Mouse (Mus musculus): ENCODE measurements around the gene Mthfsd. TPM values are rescaled to one million over a fixed set of nuclear protein-coding genes. Genes with fewer than 3 reads are reported as not detected.

The Mthfsd gene
- polyA plus RNA-seq, 1 experiment from 2014 or later: 62.9 TPM

GRCm38 (mm10) chr8:121118634-121119420 is 10.6 kb upstream of the Mthfsd start:
- Histone ChIP-seq H3K9ac (ENCODE audit: low read length) (no peak overlapping the region), H3K27me3 (replicated peaks; ENCODE audit: control insufficient read depth, insufficient read depth, low read length) (peaks cover 98% of the 10 kb centered on the region)
- no peak for ATAC-seq (replicated peaks; ENCODE audit: low FRiP score, low TSS enrichment, low read depth)

GRCm38 (mm10) chr8:121117906-121118305 is 9.7 kb upstream of the Mthfsd start:
- DNase-seq (ENCODE audit: low spot score) (peak; percentile 72), ATAC-seq (replicated peaks; ENCODE audit: low FRiP score, low TSS enrichment, low read depth) (no peak)
- H3K9me3 ChIP-seq (ENCODE audit: control insufficient read depth, low read length): peaks cover 5% of the 10 kb centered on the region; the same call in 1 of the 2 replicates
- no peaks in the 10 kb centered on the region for H3K36me3 ChIP-seq (ENCODE audit: control insufficient read depth, insufficient read depth, low read length)
- no peak overlapping the region for H3K9ac ChIP-seq (ENCODE audit: low read length)
- 1% methylated on average over 28 of the region's 28 CpGs for WGBS
- H3K4me2 ChIP-seq (ENCODE audit: low read length): peak overlapping the region; percentile 91
- no peak overlapping the region for H3K27ac ChIP-seq (ENCODE audit: low read depth)
- H3K4me3 ChIP-seq (ENCODE audit: low read depth, low read length): peak overlapping the region; percentile 46
- H3K4me1 ChIP-seq (replicated peaks; ENCODE audit: control insufficient read depth, insufficient read depth, low read length): peaks cover 15% of the 10 kb centered on the region
- peaks cover 93% of the 10 kb centered on the region for H3K27me3 ChIP-seq (replicated peaks; ENCODE audit: control insufficient read depth, insufficient read depth, low read length)

More at GRCm38 (mm10) chr8:121118634-121119420, 10.6 kb upstream of the Mthfsd start:
- Histone ChIP-seq H3K27ac (ENCODE audit: low read depth) (no peak overlapping the region), H3K4me3 (ENCODE audit: low read depth, low read length) (peak overlapping the region; percentile 46; the same call in 1 of the 2 replicates), H3K9me3 (ENCODE audit: control insufficient read depth, low read length) (peaks cover 5% of the 10 kb centered on the region; the same call in 1 of the 2 replicates), H3K4me2 (ENCODE audit: low read length) (no peak overlapping the region; the same call in 1 of the 2 replicates), H3K36me3 (ENCODE audit: control insufficient read depth, insufficient read depth, low read length) (no peaks in the 10 kb centered on the region), H3K4me1 (replicated peaks; ENCODE audit: control insufficient read depth, insufficient read depth, low read length) (peaks cover 15% of the 10 kb centered on the region)
- WGBS: 6% methylated on average over 18 of the region's 18 CpGs
- DNase-seq (ENCODE audit: low spot score): peak; percentile 75

GRCm38 (mm10) chr8:121117186-121117651 is 9.0 kb upstream of the Mthfsd start:
- Histone ChIP-seq H3K36me3 (ENCODE audit: control insufficient read depth, insufficient read depth, low read length) (no peaks in the 10 kb centered on the region), H3K27me3 (replicated peaks; ENCODE audit: control insufficient read depth, insufficient read depth, low read length) (peaks cover 86% of the 10 kb centered on the region), H3K4me1 (replicated peaks; ENCODE audit: control insufficient read depth, insufficient read depth, low read length) (peaks cover 15% of the 10 kb centered on the region), H3K27ac (ENCODE audit: low read depth) (no peak overlapping the region), H3K4me2 (ENCODE audit: low read length) (peak overlapping the region; percentile 91), H3K9me3 (ENCODE audit: control insufficient read depth, low read length) (peaks cover 5% of the 10 kb centered on the region; the same call in 1 of the 2 replicates), H3K4me3 (ENCODE audit: low read depth, low read length) (peak overlapping the region; percentile 46), H3K9ac (ENCODE audit: low read length) (no peak overlapping the region)
- ATAC-seq (replicated peaks; ENCODE audit: low FRiP score, low TSS enrichment, low read depth) (no peak), DNase-seq (ENCODE audit: low spot score) (peak; percentile 69)
- WGBS: under 1% methylated on average over 56 of the region's 62 CpGs

DNA sequence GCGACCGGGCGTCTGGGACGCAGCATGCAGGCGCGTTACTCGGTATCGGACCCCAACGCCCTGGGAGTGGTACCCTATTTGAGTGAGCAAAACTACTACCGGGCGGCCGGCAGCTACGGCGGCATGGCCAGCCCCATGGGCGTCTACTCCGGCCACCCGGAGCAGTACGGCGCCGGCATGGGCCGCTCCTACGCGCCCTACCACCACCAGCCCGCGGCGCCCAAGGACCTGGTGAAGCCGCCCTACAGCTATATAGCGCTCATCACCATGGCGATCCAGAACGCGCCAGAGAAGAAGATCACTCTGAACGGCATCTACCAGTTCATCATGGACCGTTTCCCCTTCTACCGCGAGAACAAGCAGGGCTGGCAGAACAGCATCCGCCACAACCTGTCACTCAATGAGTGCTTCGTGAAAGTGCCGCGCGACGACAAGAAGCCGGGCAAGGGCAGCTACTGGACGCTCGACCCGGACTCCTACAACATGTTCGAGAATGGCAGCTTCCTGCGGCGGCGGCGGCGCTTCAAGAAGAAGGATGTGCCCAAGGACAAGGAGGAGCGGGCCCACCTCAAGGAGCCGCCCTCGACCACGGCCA is 8.5 kb upstream of the Mthfsd start:
- Histone ChIP-seq H3K9me3 (ENCODE audit: control insufficient read depth, low read length) (peaks cover 5% of the 10 kb centered on the region; the same call in 1 of the 2 replicates), H3K27ac (ENCODE audit: low read depth) (no peak overlapping the region), H3K9ac (ENCODE audit: low read length) (peak overlapping the region; percentile 27), H3K4me2 (ENCODE audit: low read length) (peak overlapping the region; percentile 91), H3K36me3 (ENCODE audit: control insufficient read depth, insufficient read depth, low read length) (no peaks in the 10 kb centered on the region), H3K4me3 (ENCODE audit: low read depth, low read length) (peak overlapping the region; percentile 46), H3K27me3 (replicated peaks; ENCODE audit: control insufficient read depth, insufficient read depth, low read length) (peaks cover 81% of the 10 kb centered on the region), H3K4me1 (replicated peaks; ENCODE audit: control insufficient read depth, insufficient read depth, low read length) (peaks cover 15% of the 10 kb centered on the region)
- ATAC-seq (replicated peaks; ENCODE audit: low FRiP score, low TSS enrichment, low read depth) (no peak; the same call in 1 of the 2 replicates), DNase-seq (ENCODE audit: low spot score) (peak; percentile 76)
- WGBS: under 1% methylated on average over 54 of the region's 55 CpGs

DNA sequence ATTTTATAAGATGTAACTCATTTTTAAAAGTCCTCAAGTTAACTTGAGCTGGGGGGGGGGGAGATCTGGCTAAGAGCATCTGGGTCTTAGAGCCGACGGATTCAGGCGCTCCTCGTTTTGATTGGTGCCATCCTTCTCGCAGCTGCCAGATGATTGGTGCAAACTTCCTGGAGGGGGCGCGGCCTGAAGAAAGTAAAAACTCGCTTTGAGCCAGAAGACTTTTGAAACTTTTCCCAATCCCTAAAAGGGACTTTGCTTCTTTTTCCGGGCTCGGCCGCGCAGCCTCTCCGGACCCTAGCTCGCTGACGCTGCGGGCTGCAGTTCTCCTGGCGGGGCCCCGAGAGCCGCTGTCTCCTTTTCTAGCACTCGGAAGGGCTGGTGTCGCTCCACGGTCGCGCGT is 7.8 kb upstream of the Mthfsd start, which contains the start of gene Foxc2:
Foxc2 (plus strand) TSS at position 224 of the 400 bp plus-strand sequence.
- Histone ChIP-seq H3K9ac (ENCODE audit: low read length) (peak within 1 kb of the TSS; percentile 27), H3K27me3 (replicated peaks; ENCODE audit: control insufficient read depth, insufficient read depth, low read length) (peaks cover 74% of the 10 kb centered on the region), H3K4me3 (ENCODE audit: low read depth, low read length) (peak within 1 kb of the TSS; percentile 46), H3K27ac (ENCODE audit: low read depth) (no peak within 1 kb of the TSS), H3K9me3 (ENCODE audit: control insufficient read depth, low read length) (peaks cover 5% of the 10 kb centered on the region; the same call in 1 of the 2 replicates), H3K36me3 (ENCODE audit: control insufficient read depth, insufficient read depth, low read length) (no peaks in the 10 kb centered on the region), H3K4me1 (replicated peaks; ENCODE audit: control insufficient read depth, insufficient read depth, low read length) (peaks cover 15% of the 10 kb centered on the region), H3K4me2 (ENCODE audit: low read length) (peak within 1 kb of the TSS; percentile 91)
- WGBS: under 1% methylated on average over 25 of the region's 25 CpGs
- ATAC-seq (replicated peaks; ENCODE audit: low FRiP score, low TSS enrichment, low read depth): peak; percentile 49; the same call in 1 of the 2 replicates
- peak; percentile 85 for DNase-seq (ENCODE audit: low spot score)

- peaks cover 66% of the 10 kb centered on the region for H3K27me3 ChIP-seq (replicated peaks; ENCODE audit: control insufficient read depth, insufficient read depth, low read length)
- 1% methylated on average over 25 of the region's 25 CpGs for WGBS
- H3K9me3 ChIP-seq (ENCODE audit: control insufficient read depth, low read length): peaks cover 5% of the 10 kb centered on the region; the same call in 1 of the 2 replicates
- H3K4me3 ChIP-seq (ENCODE audit: low read depth, low read length): no peak overlapping the region
- peaks cover 15% of the 10 kb centered on the region for H3K4me1 ChIP-seq (replicated peaks; ENCODE audit: control insufficient read depth, insufficient read depth, low read length)
- H3K4me2 ChIP-seq (ENCODE audit: low read length): no peak overlapping the region
- H3K27ac ChIP-seq (ENCODE audit: low read depth): no peak overlapping the region
- ATAC-seq (replicated peaks; ENCODE audit: low FRiP score, low TSS enrichment, low read depth): no peak
- H3K9ac ChIP-seq (ENCODE audit: low read length): no peak overlapping the region
- peak; percentile 59 for DNase-seq (ENCODE audit: low spot score)
- no peaks in the 10 kb centered on the region for H3K36me3 ChIP-seq (ENCODE audit: control insufficient read depth, insufficient read depth, low read length)
Observed at GRCm38 (mm10) chr8:121115136-121115535, 6.9 kb upstream of the Mthfsd start.

DNA sequence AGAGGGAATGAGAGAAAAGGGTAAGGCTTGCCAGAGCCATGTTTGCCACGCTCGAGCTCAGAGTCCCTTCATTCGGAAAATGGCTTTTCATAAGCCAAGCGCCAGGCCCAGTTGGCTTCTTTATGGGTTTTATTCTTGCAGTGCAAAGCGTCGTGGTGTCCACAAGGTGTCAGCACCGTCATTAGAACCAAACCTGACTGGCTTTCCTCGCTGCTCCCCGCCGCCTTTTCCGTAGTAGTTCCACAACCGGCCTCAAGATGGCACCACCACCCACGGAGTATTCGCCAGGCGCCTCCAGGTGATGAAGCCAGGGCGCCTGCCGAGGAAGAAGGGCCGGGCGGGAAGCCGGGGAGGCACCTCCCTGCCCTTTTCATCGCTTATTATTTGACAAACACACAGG is 5.1 kb upstream of the Mthfsd start:
- WGBS: 1% methylated on average over 21 of the region's 21 CpGs
- Histone ChIP-seq H3K9ac (ENCODE audit: low read length) (no peak overlapping the region), H3K4me1 (replicated peaks; ENCODE audit: control insufficient read depth, insufficient read depth, low read length) (peaks cover 15% of the 10 kb centered on the region), H3K27ac (ENCODE audit: low read depth) (no peak overlapping the region), H3K4me3 (ENCODE audit: low read depth, low read length) (no peak overlapping the region), H3K36me3 (ENCODE audit: control insufficient read depth, insufficient read depth, low read length) (no peaks in the 10 kb centered on the region), H3K9me3 (ENCODE audit: control insufficient read depth, low read length) (peaks cover 5% of the 10 kb centered on the region; the same call in 1 of the 2 replicates), H3K4me2 (ENCODE audit: low read length) (no peak overlapping the region; the same call in 1 of the 2 replicates), H3K27me3 (replicated peaks; ENCODE audit: control insufficient read depth, insufficient read depth, low read length) (peaks cover 47% of the 10 kb centered on the region)
- ATAC-seq (replicated peaks; ENCODE audit: low FRiP score, low TSS enrichment, low read depth) (no peak; the same call in 1 of the 2 replicates), DNase-seq (ENCODE audit: low spot score) (peak; percentile 100)

DNA sequence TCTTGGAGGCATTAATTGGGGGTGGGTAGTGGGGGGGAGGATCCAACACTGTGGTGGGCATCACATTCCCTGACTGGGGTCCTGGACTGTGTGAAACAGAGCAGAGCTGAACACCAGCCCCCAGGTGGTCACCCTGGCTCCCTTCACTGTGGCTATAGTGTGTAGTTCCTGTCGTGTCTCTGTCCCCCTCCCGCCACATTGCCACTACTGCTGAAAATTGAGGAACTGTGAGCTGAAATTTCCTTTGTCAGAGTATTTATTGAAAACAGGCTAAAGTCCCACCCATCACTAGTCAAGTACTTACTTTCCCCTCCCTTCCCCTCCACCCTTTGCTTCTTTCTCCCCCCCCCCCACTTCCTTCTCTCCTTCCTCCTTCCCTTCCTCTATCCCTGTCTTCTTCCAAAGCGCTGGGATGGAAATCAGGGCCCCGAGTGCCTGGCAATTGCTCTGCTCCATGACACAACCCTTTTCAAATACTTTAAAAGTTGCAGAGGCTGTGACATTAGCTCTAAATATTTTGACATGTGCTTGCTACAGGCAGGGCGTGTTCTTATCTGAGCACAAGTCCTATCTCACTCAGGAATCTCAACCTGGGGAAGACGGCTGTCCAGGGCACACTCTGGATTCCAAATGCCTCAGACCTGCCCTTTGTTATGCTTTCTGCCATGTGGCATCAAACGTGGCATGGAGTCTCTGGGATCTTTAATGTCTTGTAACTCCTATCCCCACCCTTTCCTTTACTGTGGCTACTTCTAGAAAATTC is 3.1 kb upstream of the Mthfsd start:
- H3K36me3 ChIP-seq (ENCODE audit: control insufficient read depth, insufficient read depth, low read length): no peaks in the 10 kb centered on the region
- peaks cover 28% of the 10 kb centered on the region for H3K27me3 ChIP-seq (replicated peaks; ENCODE audit: control insufficient read depth, insufficient read depth, low read length)
- H3K9me3 ChIP-seq (ENCODE audit: control insufficient read depth, low read length): no peaks in the 10 kb centered on the region
- no peak for ATAC-seq (replicated peaks; ENCODE audit: low FRiP score, low TSS enrichment, low read depth)
- H3K4me2 ChIP-seq (ENCODE audit: low read length): no peak overlapping the region
- no peak for DNase-seq (ENCODE audit: low spot score)
- 29% methylated on average over 7 of the region's 7 CpGs for WGBS
- H3K9ac ChIP-seq (ENCODE audit: low read length): no peak overlapping the region
- no peak overlapping the region for H3K27ac ChIP-seq (ENCODE audit: low read depth)
- no peak overlapping the region for H3K4me3 ChIP-seq (ENCODE audit: low read depth, low read length)
- H3K4me1 ChIP-seq (replicated peaks; ENCODE audit: control insufficient read depth, insufficient read depth, low read length): peaks cover 10% of the 10 kb centered on the region

Data from intestine, embryonic 14.5 days (tissue).